Mouse (Mus musculus): Measurements from ENCODE around the gene Ifne. TPM values are rescaled to one million over a fixed set of nuclear protein-coding genes. Genes with fewer than 3 reads are reported as not detected.
A peak's percentile ranks its signal among the peaks of the same experiment; 100 is the strongest.

Ifne gene
- polyA plus RNA-seq, 1 experiment from 2014 or later: not detected

DNA sequence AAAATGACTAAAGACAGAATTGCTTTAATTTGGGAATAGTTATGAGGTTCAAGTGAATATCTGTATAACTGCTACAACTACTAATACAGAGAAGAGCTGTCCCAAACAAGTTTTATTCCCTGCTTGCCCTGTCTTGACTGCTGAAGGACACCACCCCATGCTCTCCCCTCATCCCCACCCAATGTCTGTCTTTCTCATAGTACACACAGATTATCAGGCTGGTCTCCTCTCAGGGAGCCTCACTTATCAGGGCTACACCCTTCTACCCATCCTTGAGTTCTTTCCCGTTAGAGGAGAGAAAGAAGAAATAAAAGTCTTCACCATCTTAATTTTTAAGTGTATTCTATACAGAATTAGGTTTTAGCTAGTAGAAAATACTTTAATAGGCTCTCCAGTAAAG is 34.0 kb upstream of the Ifne start:
- Histone ChIP-seq H3K4me3 (ENCODE audit: low read depth, low read length) (no peak overlapping the region), H3K27me3 (replicated peaks; ENCODE audit: control insufficient read depth, insufficient read depth, low read length) (no peaks in the 10 kb centered on the region), H3K27ac (ENCODE audit: low read depth, low read length) (no peak overlapping the region), H3K36me3 (ENCODE audit: control insufficient read depth, insufficient read depth, low read length) (no peaks in the 10 kb centered on the region), H3K4me1 (replicated peaks; ENCODE audit: control insufficient read depth, insufficient read depth, low read length) (peaks cover 15% of the 10 kb centered on the region), H3K9ac (ENCODE audit: low read depth, low read length) (no peak overlapping the region), H3K4me2 (no peak overlapping the region), H3K9me3 (ENCODE audit: control insufficient read depth, low read length) (no peaks in the 10 kb centered on the region)
- 50% methylated on average over 1 of the region's 1 CpGs for WGBS
- ATAC-seq (replicated peaks; ENCODE audit: low FRiP score) (peak; percentile 87), DNase-seq (ENCODE audit: low spot score) (no peak)

DNA sequence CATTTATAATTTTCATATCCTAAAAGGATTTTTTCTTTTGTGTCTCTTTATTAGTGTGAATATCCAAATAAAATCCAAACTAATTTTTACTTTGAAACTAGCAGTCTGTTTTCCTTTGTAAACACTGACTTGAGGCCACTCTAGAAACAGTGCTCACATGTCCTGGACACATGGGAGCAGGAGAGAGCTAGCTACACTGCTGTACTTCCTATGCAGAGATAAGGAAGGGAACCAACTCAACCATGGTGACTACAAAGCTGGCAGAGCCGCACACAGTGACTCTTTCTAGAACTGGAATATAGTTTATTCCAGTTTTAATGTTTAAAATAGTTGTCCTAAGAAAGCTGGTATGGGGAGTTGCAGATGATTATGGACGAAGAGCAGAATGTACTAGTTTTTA is 32.9 kb upstream of the Ifne start:
- no peak overlapping the region for H3K4me2 ChIP-seq
- WGBS: 67% methylated on average over 2 of the region's 2 CpGs
- peaks cover 15% of the 10 kb centered on the region for H3K4me1 ChIP-seq (replicated peaks; ENCODE audit: control insufficient read depth, insufficient read depth, low read length)
- H3K36me3 ChIP-seq (ENCODE audit: control insufficient read depth, insufficient read depth, low read length): no peaks in the 10 kb centered on the region
- no peaks in the 10 kb centered on the region for H3K9me3 ChIP-seq (ENCODE audit: control insufficient read depth, low read length)
- ATAC-seq (replicated peaks; ENCODE audit: low FRiP score) (peak; percentile 83), DNase-seq (ENCODE audit: low spot score) (no peak)
- H3K4me3 ChIP-seq (ENCODE audit: low read depth, low read length): no peak overlapping the region
- H3K27me3 ChIP-seq (replicated peaks; ENCODE audit: control insufficient read depth, insufficient read depth, low read length): no peaks in the 10 kb centered on the region
- H3K27ac ChIP-seq (ENCODE audit: low read depth, low read length): no peak overlapping the region
- H3K9ac ChIP-seq (ENCODE audit: low read depth, low read length): no peak overlapping the region

DNA sequence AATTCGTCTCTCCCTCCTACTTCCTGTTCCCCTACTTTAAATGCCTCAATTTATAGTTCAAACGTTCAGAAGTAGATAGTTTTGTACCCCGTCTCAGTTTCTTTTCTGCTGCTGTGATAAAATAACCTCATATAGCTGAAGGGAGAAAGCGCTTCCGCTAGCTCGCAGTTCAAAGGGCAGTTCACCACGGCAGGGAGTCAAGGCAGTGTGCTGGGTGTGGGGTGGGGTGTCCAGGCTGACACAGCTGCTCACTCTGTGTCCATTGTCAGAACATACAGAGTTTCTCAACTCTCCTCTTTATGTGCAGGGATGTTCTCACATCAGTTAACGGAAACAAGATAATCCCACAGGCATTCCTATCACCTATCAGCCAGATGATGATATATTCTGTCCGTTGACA is 32.2 kb upstream of the Ifne start:
- 63% methylated on average over 9 of the region's 9 CpGs for WGBS
- no peak for ATAC-seq (replicated peaks; ENCODE audit: low FRiP score)
- no peak overlapping the region for H3K27ac ChIP-seq (ENCODE audit: low read depth, low read length)

DNA sequence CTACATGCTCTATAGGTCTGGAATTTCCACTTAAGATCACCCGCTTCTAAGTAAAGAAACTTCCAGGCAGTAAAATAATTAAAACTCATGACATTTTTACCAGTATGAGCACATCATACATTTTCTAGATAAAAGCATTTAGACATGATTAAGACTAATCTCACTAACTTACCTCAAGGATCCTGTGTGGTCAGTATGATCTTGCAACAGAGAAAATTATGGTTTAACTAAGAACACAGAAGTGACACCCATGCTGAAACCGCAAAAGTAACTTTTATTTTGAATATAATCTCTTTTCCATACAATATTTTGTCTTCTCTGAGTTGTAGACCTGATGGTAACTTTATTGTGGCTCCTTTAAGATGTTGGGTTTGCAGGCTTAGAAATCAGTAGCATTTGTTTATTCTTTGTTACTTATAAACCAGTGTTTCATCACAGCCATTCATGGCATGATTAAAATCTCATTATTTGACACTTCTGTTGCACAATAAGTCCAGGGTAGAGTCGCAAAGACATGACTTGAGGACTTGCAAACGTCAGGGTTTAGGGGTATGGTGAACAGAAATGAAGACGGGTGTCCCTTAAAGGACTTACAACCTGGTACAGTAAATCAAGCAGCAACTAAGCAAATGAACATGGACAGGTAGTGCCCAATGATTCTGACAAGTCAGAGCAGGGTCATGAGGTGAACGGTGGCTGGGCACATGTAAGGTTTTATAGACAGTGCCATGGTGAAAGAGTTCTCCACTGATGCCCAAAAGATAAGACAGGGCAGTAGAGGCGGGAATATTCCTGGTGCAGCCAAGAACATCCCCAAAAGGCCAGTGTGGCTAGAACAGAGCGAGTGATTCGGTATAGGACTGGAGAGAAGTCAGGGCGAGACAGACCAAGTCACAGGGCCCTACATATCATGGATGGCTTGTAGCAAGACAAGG is 29.9 kb upstream of the Ifne start:
- Histone ChIP-seq H3K4me1 (replicated peaks; ENCODE audit: control insufficient read depth, insufficient read depth, low read length) (peaks cover 15% of the 10 kb centered on the region), H3K4me2 (no peak overlapping the region), H3K36me3 (ENCODE audit: control insufficient read depth, insufficient read depth, low read length) (no peaks in the 10 kb centered on the region), H3K4me3 (ENCODE audit: low read depth, low read length) (no peak overlapping the region), H3K9me3 (ENCODE audit: control insufficient read depth, low read length) (no peaks in the 10 kb centered on the region), H3K27ac (ENCODE audit: low read depth, low read length) (no peak overlapping the region), H3K9ac (ENCODE audit: low read depth, low read length) (no peak overlapping the region), H3K27me3 (replicated peaks; ENCODE audit: control insufficient read depth, insufficient read depth, low read length) (no peaks in the 10 kb centered on the region)
- no peak for DNase-seq (ENCODE audit: low spot score)
- WGBS: 79% methylated on average over 10 of the region's 10 CpGs
- ATAC-seq (replicated peaks; ENCODE audit: low FRiP score): no peak

More for the DNA sequence above, 32.2 kb upstream of the Ifne start:
- no peak overlapping the region for H3K4me3 ChIP-seq (ENCODE audit: low read depth, low read length)
- H3K4me2 ChIP-seq: no peak overlapping the region
- no peak for DNase-seq (ENCODE audit: low spot score)
- H3K4me1 ChIP-seq (replicated peaks; ENCODE audit: control insufficient read depth, insufficient read depth, low read length): peaks cover 15% of the 10 kb centered on the region
- H3K9me3 ChIP-seq (ENCODE audit: control insufficient read depth, low read length): no peaks in the 10 kb centered on the region
- H3K27me3 ChIP-seq (replicated peaks; ENCODE audit: control insufficient read depth, insufficient read depth, low read length): no peaks in the 10 kb centered on the region
- no peaks in the 10 kb centered on the region for H3K36me3 ChIP-seq (ENCODE audit: control insufficient read depth, insufficient read depth, low read length)
- H3K9ac ChIP-seq (ENCODE audit: low read depth, low read length): no peak overlapping the region

DNA sequence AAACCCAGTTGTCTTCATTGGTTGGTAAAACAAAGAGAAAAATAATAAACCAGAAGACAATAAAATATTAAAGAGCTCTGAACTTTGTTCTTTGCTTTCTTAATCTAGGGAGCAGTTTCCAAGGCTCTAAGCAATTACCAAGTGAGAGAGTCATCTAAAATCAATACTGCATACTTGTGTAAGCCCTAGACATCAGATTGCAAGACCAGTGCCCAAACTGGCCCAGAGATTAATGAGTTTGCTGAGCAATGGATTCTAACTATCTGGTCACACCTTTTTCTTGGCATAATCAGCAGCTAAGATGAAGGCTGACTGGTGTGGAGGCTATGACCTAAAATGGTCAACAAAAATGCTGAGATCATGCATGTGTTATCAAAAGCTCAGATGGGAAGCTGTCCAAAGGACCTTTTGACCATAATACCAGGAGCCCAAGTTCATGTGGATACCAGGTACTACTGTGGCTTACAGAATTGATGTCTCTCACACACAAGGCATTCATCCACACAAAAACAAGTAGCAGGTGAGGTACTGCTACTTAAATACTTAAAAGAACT is 13.3 kb upstream of the Ifne start:
- Histone ChIP-seq H3K4me1 (replicated peaks; ENCODE audit: control insufficient read depth, insufficient read depth, low read length) (no peaks in the 10 kb centered on the region), H3K27me3 (replicated peaks; ENCODE audit: control insufficient read depth, insufficient read depth, low read length) (no peaks in the 10 kb centered on the region), H3K4me2 (no peak overlapping the region), H3K27ac (ENCODE audit: low read depth, low read length) (no peak overlapping the region), H3K36me3 (ENCODE audit: control insufficient read depth, insufficient read depth, low read length) (no peaks in the 10 kb centered on the region), H3K9ac (ENCODE audit: low read depth, low read length) (no peak overlapping the region), H3K9me3 (ENCODE audit: control insufficient read depth, low read length) (no peaks in the 10 kb centered on the region), H3K4me3 (ENCODE audit: low read depth, low read length) (no peak overlapping the region)
- DNase-seq (ENCODE audit: low spot score): no peak
- no peak for ATAC-seq (replicated peaks; ENCODE audit: low FRiP score)

DNA sequence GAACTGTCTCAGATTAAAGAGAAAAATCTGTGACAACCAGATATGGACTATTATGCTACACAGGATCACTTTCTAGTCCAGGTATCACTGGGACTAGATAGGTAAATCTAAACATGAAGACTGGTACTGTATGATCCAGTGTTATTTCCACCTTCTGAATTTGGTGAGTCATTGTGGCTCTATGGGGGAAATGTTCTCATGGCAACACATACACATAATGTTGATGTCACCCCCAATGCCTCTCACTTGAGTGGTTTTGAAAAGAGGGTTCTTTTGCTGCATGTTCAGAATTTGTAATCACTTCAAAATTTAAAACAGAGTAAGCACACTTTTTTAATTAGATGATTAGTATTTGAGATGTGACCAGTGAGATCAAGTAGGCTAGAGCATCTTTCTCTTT is 8.2 kb upstream of the Ifne start:
- Histone ChIP-seq H3K4me3 (ENCODE audit: low read depth, low read length) (no peak overlapping the region), H3K36me3 (ENCODE audit: control insufficient read depth, insufficient read depth, low read length) (no peaks in the 10 kb centered on the region), H3K4me2 (no peak overlapping the region), H3K9ac (ENCODE audit: low read depth, low read length) (no peak overlapping the region), H3K27ac (ENCODE audit: low read depth, low read length) (no peak overlapping the region), H3K4me1 (replicated peaks; ENCODE audit: control insufficient read depth, insufficient read depth, low read length) (no peaks in the 10 kb centered on the region), H3K9me3 (ENCODE audit: control insufficient read depth, low read length) (no peaks in the 10 kb centered on the region), H3K27me3 (replicated peaks; ENCODE audit: control insufficient read depth, insufficient read depth, low read length) (no peaks in the 10 kb centered on the region)
- DNase-seq (ENCODE audit: low spot score) (no peak), ATAC-seq (replicated peaks; ENCODE audit: low FRiP score) (no peak)

DNA sequence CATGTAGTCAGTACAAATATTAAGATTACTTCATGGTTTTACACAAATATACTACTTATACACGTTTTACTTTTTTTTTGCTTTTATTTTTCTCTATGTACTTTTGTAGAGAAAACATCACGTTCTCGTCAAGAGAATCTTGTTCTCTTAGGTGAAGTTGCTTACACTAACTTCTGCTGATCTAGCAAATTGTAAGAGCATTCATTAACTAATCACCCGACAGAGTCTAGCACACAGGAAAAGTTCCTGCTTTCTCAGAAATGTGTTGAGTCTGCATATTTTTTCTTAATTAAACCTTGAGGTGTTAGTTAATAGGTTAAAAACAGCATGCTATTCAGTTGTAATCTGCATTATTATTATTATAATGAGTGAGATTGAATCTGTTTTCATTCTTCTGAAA is 1.2 kb downstream of the Ifne start:
- H3K9me3 ChIP-seq (ENCODE audit: control insufficient read depth, low read length): no peaks in the 10 kb centered on the region
- no peak for DNase-seq (ENCODE audit: low spot score)
- H3K4me1 ChIP-seq (replicated peaks; ENCODE audit: control insufficient read depth, insufficient read depth, low read length): peaks cover 17% of the 10 kb centered on the region
- 60% methylated on average over 4 of the region's 4 CpGs for WGBS
- ATAC-seq (replicated peaks; ENCODE audit: low FRiP score): no peak
- no peak overlapping the region for H3K9ac ChIP-seq (ENCODE audit: low read depth, low read length)
- H3K36me3 ChIP-seq (ENCODE audit: control insufficient read depth, insufficient read depth, low read length): no peaks in the 10 kb centered on the region
- H3K4me2 ChIP-seq: peak overlapping the region; percentile 52; the same call in 1 of the 2 replicates
- H3K27ac ChIP-seq (ENCODE audit: low read depth, low read length): no peak overlapping the region
- H3K4me3 ChIP-seq (ENCODE audit: low read depth, low read length): no peak overlapping the region
- H3K27me3 ChIP-seq (replicated peaks; ENCODE audit: control insufficient read depth, insufficient read depth, low read length): no peaks in the 10 kb centered on the region

DNA sequence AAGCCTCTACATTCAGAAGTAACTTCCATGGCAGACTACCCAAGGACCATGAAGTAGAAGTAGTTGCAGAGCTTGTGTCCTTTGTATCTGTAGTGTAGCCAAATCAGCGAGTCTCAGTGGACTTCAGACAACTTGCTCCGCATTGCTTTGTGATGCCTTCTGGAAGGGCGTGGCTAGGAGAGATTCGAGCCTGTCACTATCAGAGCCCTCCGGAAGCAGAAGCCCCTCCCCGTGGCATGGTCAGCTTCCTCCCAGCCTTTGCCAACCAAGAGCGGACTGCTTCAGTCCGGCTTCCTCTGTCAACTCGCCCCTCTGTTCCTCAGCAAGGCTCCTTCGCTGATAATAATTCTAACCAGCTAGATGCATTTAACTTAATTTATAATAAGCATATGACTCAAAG is 1.8 kb downstream of the Ifne start:
- Histone ChIP-seq H3K4me3 (ENCODE audit: low read depth, low read length) (no peak overlapping the region), H3K9me3 (ENCODE audit: control insufficient read depth, low read length) (no peaks in the 10 kb centered on the region), H3K27ac (ENCODE audit: low read depth, low read length) (no peak overlapping the region), H3K4me2 (peak overlapping the region; percentile 52), H3K4me1 (replicated peaks; ENCODE audit: control insufficient read depth, insufficient read depth, low read length) (peaks cover 17% of the 10 kb centered on the region), H3K9ac (ENCODE audit: low read depth, low read length) (no peak overlapping the region), H3K27me3 (replicated peaks; ENCODE audit: control insufficient read depth, insufficient read depth, low read length) (no peaks in the 10 kb centered on the region), H3K36me3 (ENCODE audit: control insufficient read depth, insufficient read depth, low read length) (no peaks in the 10 kb centered on the region)
- DNase-seq (ENCODE audit: low spot score) (peak; percentile 41), ATAC-seq (replicated peaks; ENCODE audit: low FRiP score) (peak; percentile 72)
- 21% methylated on average over 10 of the region's 10 CpGs for WGBS

DNA sequence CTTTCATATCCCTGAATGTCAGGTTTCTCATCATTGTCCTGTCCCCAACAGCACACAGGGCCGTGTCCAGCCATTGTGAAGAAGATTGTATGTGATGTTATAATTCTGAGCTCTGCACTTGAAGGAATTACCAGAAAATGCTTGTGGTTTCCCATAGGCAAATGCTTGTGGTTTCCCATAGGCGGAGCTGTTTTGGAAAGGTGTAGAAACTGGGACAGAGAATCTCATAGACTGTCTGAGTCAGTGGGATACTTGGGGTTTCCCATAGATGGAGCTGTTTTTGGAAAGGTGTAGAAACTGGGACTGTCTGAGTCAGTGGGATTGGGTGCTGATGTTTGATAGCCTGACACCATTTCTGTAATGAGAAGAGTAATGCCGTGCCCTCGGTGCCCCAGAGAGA is 3.5 kb downstream of the Ifne start:
- Histone ChIP-seq H3K9me3 (ENCODE audit: control insufficient read depth, low read length) (no peaks in the 10 kb centered on the region), H3K27me3 (replicated peaks; ENCODE audit: control insufficient read depth, insufficient read depth, low read length) (no peaks in the 10 kb centered on the region), H3K4me1 (replicated peaks; ENCODE audit: control insufficient read depth, insufficient read depth, low read length) (peaks cover 17% of the 10 kb centered on the region), H3K27ac (ENCODE audit: low read depth, low read length) (no peak overlapping the region), H3K36me3 (ENCODE audit: control insufficient read depth, insufficient read depth, low read length) (no peaks in the 10 kb centered on the region), H3K4me2 (no peak overlapping the region), H3K4me3 (ENCODE audit: low read depth, low read length) (no peak overlapping the region), H3K9ac (ENCODE audit: low read depth, low read length) (no peak overlapping the region)
- ATAC-seq (replicated peaks; ENCODE audit: low FRiP score) (no peak), DNase-seq (ENCODE audit: low spot score) (no peak)
- 74% methylated on average over 4 of the region's 4 CpGs for WGBS

Data from liver, embryonic 11.5 days (tissue).